Mouse (Mus musculus) kidney, adult 11 months (tissue): Measurements from ENCODE around the gene Ephb1.

Source experiments
- DNase-seq: peaks from one replicate; pipeline ENCODE4 v3.0.0; 2022

The Ephb1 gene

DNA sequence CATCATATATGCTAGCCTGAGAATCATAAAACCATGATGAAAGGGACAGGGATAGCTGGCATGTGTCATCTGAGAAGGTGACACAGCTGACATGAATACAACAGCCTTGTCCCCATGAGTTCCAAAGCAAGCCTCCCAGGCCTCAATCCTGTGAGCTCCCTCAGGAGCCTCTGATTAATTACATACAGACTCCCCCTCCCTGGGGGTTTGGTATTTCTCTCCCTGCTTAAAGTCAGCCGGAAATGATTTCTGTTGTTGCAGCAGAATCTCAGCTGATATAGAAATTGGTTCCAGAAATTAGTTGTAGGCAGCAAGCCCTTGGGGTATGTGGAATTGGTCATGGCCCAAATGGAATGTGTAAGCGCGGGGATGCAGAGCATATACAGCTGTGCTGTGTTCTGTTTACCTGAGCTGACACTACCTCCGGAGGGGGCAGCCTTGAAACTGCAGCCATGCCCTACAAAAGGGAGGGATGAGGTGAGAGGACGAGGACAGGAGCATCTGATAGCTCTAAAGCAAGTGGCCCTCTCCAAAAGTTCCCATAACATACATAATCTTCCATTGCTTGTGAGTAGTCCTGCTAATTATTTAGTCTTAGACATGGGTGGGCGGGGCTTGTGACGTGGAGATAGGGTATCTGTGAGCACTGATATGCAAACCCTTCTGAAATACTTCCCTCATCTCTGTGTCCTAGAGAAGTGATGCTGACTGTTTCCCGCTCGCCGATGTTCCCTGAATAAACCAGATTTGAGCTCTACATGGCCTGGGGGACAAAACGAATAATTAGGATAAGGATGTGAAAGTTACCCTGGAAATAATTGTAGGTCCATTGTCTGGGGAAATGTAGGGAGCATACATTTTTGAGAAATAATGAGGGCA is 477.1 kb downstream of the Ephb1 start:
- DNase-seq, result no peak

- DNase-seq, result no peak
These were observed 479.2 kb downstream of the Ephb1 start for GRCm38 (mm10) chr9:101875306-101875705.
